Mouse (Mus musculus) gonadal fat pad, adult 2 months (tissue): Measurements from ENCODE around the gene Tbc1d5. TPM values are rescaled to one million over a fixed set of nuclear protein-coding genes. Genes with fewer than 3 reads are reported as not detected.
A peak's percentile ranks its signal among the peaks of the same experiment; 100 is the strongest.

ENCODE experiments used
- DNase-seq: peaks from one replicate; pipeline ENCODE4 v3.0.0-alpha.2; 2012; ENCODE audit warnings: low read depth
- polyA plus RNA-seq: library from polyadenylated mRNA; depleted of rRNA; stranded (reverse); fragments of >200 nt; gene quantifications from 2 replicates; pipeline ENCODE4 v1.2.3, GENCODE M21; 2012; rRNA removed

Gene Tbc1d5
- 13.0 and 13.1 TPM in 2 replicates for polyA plus RNA-seq

- DNase-seq = peak; percentile 38
These were observed at the start of gene Tbc1d5 for GRCm38 (mm10) chr17:51179195-51179953. Gene Tbc1d5, minus strand, starts transcription at chr17:51179352.

- DNase-seq = no peak
These were observed 46.9 kb upstream of the Tbc1d5 start for GRCm38 (mm10) chr17:51226056-51226455.

GRCm38 (mm10) chr17:51223152-51223551 is 44.0 kb upstream of the Tbc1d5 start:
- no peak for DNase-seq

GRCm38 (mm10) chr17:51221075-51221474 is 41.9 kb upstream of the Tbc1d5 start:
- DNase-seq = no peak

GRCm38 (mm10) chr17:51219897-51220296 is 40.7 kb upstream of the Tbc1d5 start:
- no peak for DNase-seq

- DNase-seq = no peak
These were observed 37.3 kb upstream of the Tbc1d5 start for GRCm38 (mm10) chr17:51216426-51216825.

GRCm38 (mm10) chr17:51209565-51209964 is 30.4 kb upstream of the Tbc1d5 start:
- no peak for DNase-seq

GRCm38 (mm10) chr17:51204643-51205042 is 25.5 kb upstream of the Tbc1d5 start:
- DNase-seq = no peak

- DNase-seq = no peak
These were observed 16.4 kb upstream of the Tbc1d5 start for GRCm38 (mm10) chr17:51195561-51195960.

- no peak for DNase-seq
These were observed 15.6 kb upstream of the Tbc1d5 start for GRCm38 (mm10) chr17:51194787-51195186.

GRCm38 (mm10) chr17:51191381-51191780 is 12.2 kb upstream of the Tbc1d5 start:
- DNase-seq = no peak

- DNase-seq = no peak
These were observed 3.6 kb upstream of the Tbc1d5 start for GRCm38 (mm10) chr17:51182715-51183114.

- no peak for DNase-seq
These were observed 509 bp downstream of the Tbc1d5 start for GRCm38 (mm10) chr17:51178491-51179194.

- DNase-seq = no peak
These were observed 1.2 kb downstream of the Tbc1d5 start for GRCm38 (mm10) chr17:51177923-51178322.

GRCm38 (mm10) chr17:51172332-51172731 is 6.8 kb downstream of the Tbc1d5 start:
- no peak for DNase-seq

GRCm38 (mm10) chr17:51171504-51171903 is 7.6 kb downstream of the Tbc1d5 start:
- DNase-seq = no peak

- no peak for DNase-seq
These were observed 9.2 kb downstream of the Tbc1d5 start for GRCm38 (mm10) chr17:51169911-51170310.

GRCm38 (mm10) chr17:51162366-51162765 is 16.8 kb downstream of the Tbc1d5 start:
- no peak for DNase-seq

- DNase-seq = no peak
These were observed 19.9 kb downstream of the Tbc1d5 start for GRCm38 (mm10) chr17:51159261-51159660.

- no peak for DNase-seq
These were observed 28.2 kb downstream of the Tbc1d5 start for GRCm38 (mm10) chr17:51150999-51151398.

GRCm38 (mm10) chr17:51144983-51145382 is 34.2 kb downstream of the Tbc1d5 start:
- no peak for DNase-seq

- no peak for DNase-seq
These were observed 37.1 kb downstream of the Tbc1d5 start for GRCm38 (mm10) chr17:51142095-51142494.

- no peak for DNase-seq
These were observed 68.0 kb downstream of the Tbc1d5 start for GRCm38 (mm10) chr17:51111194-51111593.
